Mouse (Mus musculus) spleen, postnatal 10 days (tissue): ENCODE results near the gene Creb3l1.

Experiments
- DNase-seq, 2 experiments: peaks; one replicate each; pipeline ENCODE4 v3.0.0; 2021 to 2022; ENCODE audit warnings: low spot score in 2 of 2

Gene Creb3l1

GRCm38 (mm10) chr2:92034273-92034672 lies 10.0 kb upstream of the Creb3l1 start:
- DNase-seq: no peak

DNA sequence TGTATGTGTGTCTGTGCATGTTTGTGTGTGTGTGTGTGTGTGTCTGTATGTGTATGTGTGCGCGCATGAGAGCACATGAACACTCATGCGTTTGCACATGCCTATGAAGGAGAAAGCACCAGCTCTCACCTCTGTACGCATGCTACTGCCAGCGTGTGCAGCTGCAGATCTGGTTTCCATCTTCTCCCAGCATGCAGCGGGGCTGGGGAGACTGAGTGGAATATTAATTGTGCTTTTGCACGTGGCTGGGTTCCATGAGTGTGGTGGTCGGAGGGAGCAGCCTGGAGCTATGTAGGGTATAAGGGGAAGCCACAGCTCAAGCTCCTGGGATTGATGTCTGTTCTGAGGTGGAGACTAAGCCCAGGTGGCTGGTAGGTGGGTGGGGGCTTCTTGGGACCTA lies 6.3 kb upstream of the Creb3l1 start:
- no peak for DNase-seq

- no peak for DNase-seq
Measured at GRCm38 (mm10) chr2:92029387-92030133, 5.3 kb upstream of the Creb3l1 start.

- DNase-seq: no peak
Measured at GRCm38 (mm10) chr2:92027811-92028590, 3.7 kb upstream of the Creb3l1 start.

DNA sequence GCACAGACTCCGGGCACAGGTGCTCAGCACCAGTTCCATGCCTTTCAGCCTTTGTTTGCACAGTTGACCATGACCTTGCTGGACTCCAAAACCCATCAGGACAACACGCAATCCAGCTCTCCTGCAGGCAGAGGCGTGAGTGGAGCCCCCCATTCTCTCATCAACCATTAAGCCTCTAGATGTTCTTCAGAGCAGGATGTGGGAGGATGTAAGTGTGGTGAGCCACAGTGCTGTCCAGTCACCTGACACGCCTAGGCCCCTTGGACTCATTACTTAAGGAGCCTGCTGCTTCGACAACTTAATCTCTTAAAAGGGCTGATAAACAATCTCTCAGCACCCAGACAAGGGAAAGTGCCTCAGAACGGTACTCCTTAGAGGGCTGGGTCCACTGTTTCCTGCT lies 1.7 kb upstream of the Creb3l1 start:
- DNase-seq: no peak

DNA sequence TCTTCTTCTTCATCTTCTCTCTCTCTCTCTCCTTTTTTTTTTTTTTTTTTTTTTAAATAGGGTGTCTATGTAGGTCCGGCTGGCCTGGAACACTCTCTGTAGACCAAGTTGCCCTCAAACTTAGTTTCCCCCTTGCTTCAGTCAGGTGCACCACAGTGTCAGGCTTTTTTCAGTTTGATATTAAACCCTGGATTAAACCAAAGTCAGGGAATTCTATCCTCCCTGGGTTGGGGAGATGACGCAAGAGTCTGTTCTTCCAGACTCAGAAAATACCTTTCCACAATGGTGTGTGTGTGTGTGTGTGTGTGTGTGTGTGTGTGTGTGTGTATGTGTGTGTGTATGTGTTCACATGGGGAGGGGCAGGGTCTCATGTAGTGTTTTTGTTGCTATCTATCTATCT lies 900 bp upstream of the Creb3l1 start:
- no peak for DNase-seq

DNA sequence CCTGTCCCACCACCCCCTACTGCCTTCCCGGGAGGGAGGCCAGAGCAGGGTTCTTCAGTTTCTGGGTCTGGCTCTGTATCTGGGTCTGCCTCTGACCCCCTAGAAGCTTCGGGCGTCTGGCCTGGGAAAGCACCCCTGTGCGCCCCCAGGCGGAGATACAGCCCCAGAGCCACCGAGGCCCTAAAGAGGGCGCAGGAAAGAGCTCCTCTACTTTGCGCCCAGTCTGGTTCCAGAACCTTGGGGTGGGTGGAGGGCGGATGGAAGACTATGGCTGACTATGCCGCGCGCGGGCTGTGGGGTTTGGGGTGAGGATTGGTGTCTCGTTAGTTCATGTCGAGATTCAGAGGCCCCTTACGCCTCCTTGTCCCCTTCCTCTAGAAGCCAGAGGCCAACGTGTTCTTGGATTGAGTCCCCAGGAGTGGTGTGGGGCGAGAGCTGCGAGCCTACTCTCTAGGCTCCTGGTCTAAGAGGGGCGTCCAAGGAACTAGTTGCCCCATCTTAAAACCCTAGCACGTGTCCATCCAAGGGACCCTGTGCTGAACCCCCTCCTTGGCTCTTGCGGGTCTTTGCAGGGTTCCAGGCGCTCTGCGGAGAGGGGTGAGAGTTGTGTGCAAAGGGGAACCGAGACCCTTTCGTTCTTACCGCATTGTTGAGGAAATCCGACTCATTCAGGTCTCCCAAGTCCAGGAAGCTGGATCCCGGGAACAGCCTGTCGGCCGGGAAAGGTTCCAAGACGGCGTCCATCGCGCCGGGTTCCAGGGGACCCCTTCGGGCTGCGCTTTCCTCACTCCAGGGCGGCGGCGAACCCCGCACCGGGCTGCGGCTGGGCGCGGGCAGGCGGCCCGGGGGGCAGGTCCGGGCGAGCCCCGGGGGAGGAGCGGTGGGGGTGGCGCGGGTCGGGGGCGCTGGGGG lies 684 bp downstream of the Creb3l1 start:
- DNase-seq: peak in 1 of 2 experiments; percentile 38

GRCm38 (mm10) chr2:92020676-92021265 lies 3.5 kb downstream of the Creb3l1 start:
- no peak for DNase-seq

GRCm38 (mm10) chr2:92017440-92017839 lies 6.9 kb downstream of the Creb3l1 start:
- no peak for DNase-seq

DNA sequence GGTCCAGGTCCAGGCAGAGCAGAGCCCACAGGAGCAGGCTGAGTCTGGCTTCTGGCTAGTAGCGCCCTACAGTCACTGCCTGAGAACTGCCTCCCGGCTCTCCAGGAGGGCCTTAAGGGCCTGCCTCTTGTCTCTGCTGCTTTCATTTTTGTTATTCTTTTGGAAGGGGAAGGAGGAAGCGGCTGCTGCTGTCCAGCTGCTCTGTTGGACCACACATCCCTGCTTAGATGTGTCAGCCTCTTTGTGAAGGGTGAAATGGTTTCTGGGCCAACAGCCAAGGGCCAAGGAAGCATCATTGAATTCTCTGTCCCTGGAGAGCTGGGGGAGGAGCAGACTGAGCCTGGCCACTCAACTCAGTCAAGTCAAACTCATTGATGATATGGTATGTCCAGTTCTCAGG lies 7.3 kb downstream of the Creb3l1 start:
- DNase-seq: no peak

- no peak for DNase-seq
Measured at GRCm38 (mm10) chr2:92014891-92015290, 9.4 kb downstream of the Creb3l1 start.

DNA sequence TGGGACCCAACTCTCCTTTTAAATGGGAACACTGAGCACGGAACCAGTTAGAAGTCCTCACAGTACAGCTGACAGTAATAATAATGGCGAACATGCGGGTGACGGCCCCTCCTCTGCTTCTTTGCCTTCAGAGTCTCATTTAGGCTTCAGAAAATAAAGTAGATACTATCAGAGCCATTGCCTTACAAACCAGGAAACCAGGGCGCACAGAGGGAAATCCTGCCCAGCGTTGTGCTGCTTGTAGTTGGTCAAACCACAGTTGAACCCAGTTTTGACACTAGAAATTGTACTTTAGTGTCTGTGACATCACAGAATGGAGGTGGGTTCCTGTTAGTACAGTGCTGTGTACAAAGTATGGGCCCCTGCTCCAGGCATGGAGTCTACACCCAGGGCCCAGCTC lies 10.1 kb downstream of the Creb3l1 start:
- no peak for DNase-seq

- DNase-seq: no peak
Measured at GRCm38 (mm10) chr2:92012768-92013445, 11.4 kb downstream of the Creb3l1 start.

DNA sequence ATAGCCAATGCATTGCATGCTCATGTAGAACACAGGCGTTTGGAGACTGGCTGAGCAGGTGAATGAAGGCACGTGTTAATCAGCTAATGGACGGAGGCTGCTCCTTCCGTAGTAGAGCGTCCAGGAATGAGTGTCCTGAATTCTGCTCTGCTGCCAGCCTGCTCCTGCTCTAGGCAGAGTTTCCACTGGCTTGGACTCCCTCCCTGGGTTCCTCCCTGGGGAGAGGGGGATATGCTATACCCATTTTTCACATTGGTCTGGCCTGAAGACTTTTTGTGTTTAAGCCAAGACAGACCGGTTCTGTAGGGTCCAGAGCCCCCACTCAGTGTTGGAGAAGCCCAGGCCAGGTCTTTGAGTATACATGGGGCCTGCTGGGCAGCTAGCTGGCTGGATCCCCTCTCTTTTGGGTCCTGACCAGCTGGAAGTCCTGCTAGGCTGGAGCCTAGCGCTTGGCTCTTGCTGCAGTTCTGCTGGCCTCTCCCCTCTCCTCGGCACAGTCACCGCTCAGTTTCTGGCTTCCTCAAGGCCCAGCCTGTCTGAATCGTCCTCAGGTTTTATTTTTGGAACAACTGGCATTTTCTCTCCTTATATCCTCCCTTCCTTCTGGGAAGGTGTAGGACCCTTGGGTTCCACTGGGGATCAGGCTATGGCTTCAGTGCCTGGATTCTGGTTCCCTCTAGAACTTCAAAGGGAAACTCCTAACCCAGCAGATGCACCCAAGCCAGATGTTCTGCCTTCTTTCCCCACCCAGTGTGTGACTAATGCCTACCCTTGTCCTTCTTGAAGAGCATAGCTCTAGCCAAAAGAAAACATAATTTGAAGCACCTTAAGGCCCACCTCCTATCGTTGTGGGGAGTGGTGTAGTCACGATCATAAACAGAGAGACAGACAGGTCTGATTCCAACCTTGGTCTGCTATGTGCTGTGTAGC lies 12.6 kb downstream of the Creb3l1 start:
- no peak for DNase-seq

DNA sequence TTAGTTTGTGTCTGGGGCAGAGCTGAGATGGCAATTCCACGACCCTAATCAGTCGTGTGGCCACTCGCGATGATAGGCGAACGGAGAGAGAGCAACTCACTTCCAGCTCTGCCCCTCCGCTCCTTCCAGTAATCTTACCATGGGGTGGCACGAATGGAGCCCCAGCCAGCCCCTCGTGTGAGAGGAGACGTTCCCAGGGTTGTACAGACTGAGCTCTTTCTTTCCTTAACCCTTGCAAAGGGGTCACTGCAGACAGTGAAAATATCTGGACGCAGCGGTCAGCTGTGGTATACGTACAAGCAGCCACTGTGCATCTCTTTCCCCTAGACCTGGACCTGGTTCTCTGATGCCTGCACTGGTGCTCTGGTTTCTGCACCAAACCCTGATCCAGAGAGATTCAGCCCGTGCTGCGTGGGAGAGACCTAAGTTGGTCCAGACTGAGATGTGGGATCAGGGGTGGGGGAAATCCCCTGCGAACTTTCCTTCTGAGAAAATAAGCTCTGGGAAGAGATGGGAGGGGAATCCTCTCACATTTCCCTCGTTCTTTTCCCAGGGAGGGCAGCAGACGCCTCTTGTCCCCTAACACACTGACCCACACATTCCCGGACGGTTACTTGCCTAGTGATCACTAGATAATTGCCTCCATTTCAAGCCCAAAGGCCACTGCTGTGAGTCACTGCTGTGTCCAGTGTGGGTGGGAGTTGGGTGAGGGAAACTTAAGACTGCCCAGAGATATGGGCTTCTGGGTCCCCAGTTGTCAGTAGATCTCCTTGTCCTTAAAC lies 15.5 kb downstream of the Creb3l1 start:
- DNase-seq: no peak

GRCm38 (mm10) chr2:92007933-92008622 lies 16.2 kb downstream of the Creb3l1 start:
- DNase-seq: peak; percentile 74 to 92

GRCm38 (mm10) chr2:92006983-92007921 lies 17.1 kb downstream of the Creb3l1 start:
- DNase-seq: no peak

DNA sequence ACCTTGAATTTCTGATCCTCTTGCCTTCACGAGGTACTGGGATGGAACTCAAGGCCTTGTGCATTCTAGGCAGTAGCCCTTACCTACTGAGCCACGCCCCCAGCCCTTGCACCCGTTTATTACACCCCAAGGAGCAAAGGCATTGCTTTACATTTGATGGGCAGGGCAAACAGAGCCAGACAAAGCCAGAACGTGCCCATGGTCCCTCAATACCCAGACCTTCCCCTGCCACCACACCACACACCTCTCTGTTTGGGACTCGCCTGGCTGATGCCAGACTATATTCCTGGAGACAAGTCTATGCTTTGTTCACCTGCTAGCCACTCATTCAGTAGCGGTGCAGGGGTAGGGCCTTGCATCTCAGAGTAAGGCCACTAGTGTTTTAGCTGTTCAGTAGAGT lies 17.8 kb downstream of the Creb3l1 start:
- DNase-seq: no peak
